Mouse (Mus musculus) stomach, embryonic 16.5 days (tissue): ENCODE measurements around the gene Nxph3. TPM values are rescaled to one million over a fixed set of nuclear protein-coding genes. Genes with fewer than 3 reads are reported as not detected.
A peak's percentile ranks its signal among the peaks of the same experiment; 100 is the strongest.

Experiments
- ATAC-seq: fragments of 200-750 bp; cut with Nextera tagmentation; 2 replicates; pipeline ENCODE4 v1.8.0; 2017; ENCODE audit warnings: moderate number of reproducible peaks, moderate TSS enrichment; ENCODE audit not compliant: insufficient read depth, low FRiP score
- H3K27ac ChIP-seq: fragments of 300-500 bp; sonication (generic); 2 replicates; pipeline ENCODE4 v1.5.1; 2014; ENCODE audit warnings: low read length
- H3K27me3 ChIP-seq: fragments of 300-500 bp; sonication (generic); 2 replicates; pipeline ENCODE4 v1.6.1; 2014; ENCODE audit warnings: low read length, control low read depth, mixed read lengths; ENCODE audit not compliant: control insufficient read depth, insufficient read depth
- H3K36me3 ChIP-seq: fragments of 300-500 bp; sonication (generic); 2 replicates; pipeline ENCODE4 v1.6.1; 2014; ENCODE audit warnings: low read length; ENCODE audit not compliant: control insufficient read depth, insufficient read depth
- H3K4me1 ChIP-seq: fragments of 300-500 bp; sonication (generic); 2 replicates; pipeline ENCODE4 v1.6.1; 2014; ENCODE audit warnings: low read length, control low read depth, mixed read lengths; ENCODE audit not compliant: control insufficient read depth, insufficient read depth
- H3K4me2 ChIP-seq: fragments of 300-500 bp; sonication (generic); 2 replicates; pipeline ENCODE4 v1.6.1; 2014; ENCODE audit warnings: low read depth, low read length, mixed read lengths
- H3K4me3 ChIP-seq: fragments of 300-500 bp; sonication (generic); replicated peaks from 2 replicates; pipeline ENCODE4 v1.5.1; 2014; ENCODE audit warnings: mild to moderate bottlenecking, low read length
- H3K9ac ChIP-seq: fragments of 300-500 bp; sonication (generic); 2 replicates; pipeline ENCODE4 v1.6.1; 2014; ENCODE audit warnings: low read length
- H3K9me3 ChIP-seq: fragments of 300-500 bp; sonication (generic); replicated peaks from 2 replicates; pipeline ENCODE4 v1.6.1; 2016; ENCODE audit warnings: low read length, control low read depth; ENCODE audit not compliant: control insufficient read depth
- whole genome bisulfite sequencing: fragments of 180-500 bp; shearing (Covaris S2); extraction: QIAGEN DNeasy Blood & Tissue Kit; methylation state at CpG from one replicate; pipeline ENCODE4 v1.1.7; 2014; 5-methylcytosine and 5-hydroxymethylcytosine counted together
- polyA plus RNA-seq: library from polyadenylated mRNA; unstranded; fragments of >200 nt; fragmentation: Nextera tagmentation; extraction: Ambion mirVana; gene quantifications from 2 replicates; pipeline ENCODE4 v1.2.1, GENCODE M21; 2015

Gene Nxph3
- polyA plus RNA-seq, 1 experiment from 2014 or later, result 0.50 TPM

GRCm38 (mm10) chr11:95520456-95521072 is 6.2 kb upstream of the Nxph3 start:
- peak overlapping the region; percentile 51; the same call in 1 of the 2 replicates for H3K9ac ChIP-seq
- H3K4me1 ChIP-seq, result peaks cover 8% of the 10 kb centered on the region; the same call in 1 of the 2 replicates
- H3K4me3 ChIP-seq, result peak overlapping the region; percentile 34
- WGBS, result 6% methylated on average over 27 of the region's 27 CpGs
- peak; percentile 56; the same call in 1 of the 2 replicates for ATAC-seq
- no peaks in the 10 kb centered on the region for H3K9me3 ChIP-seq
- H3K4me2 ChIP-seq, result peak overlapping the region; percentile 48
- H3K27me3 ChIP-seq, result peaks cover 6% of the 10 kb centered on the region
- H3K27ac ChIP-seq, result no peak overlapping the region
- H3K36me3 ChIP-seq, result no peaks in the 10 kb centered on the region

- ATAC-seq, result no peak
- Histone ChIP-seq H3K9ac (no peak overlapping the region), H3K9me3 (no peaks in the 10 kb centered on the region), H3K27ac (no peak overlapping the region), H3K36me3 (no peaks in the 10 kb centered on the region), H3K4me1 (peaks cover 11% of the 10 kb centered on the region; the same call in 1 of the 2 replicates), H3K27me3 (peaks cover 12% of the 10 kb centered on the region), H3K4me3 (no peak overlapping the region), H3K4me2 (no peak overlapping the region)
- WGBS, result 59% methylated on average over 3 of the region's 3 CpGs
These were observed 5.6 kb upstream of the Nxph3 start for GRCm38 (mm10) chr11:95519996-95520395.

- H3K4me2 ChIP-seq, result no peak overlapping the region
- 68% methylated on average over 10 of the region's 10 CpGs for WGBS
- no peak overlapping the region for H3K4me3 ChIP-seq
- H3K36me3 ChIP-seq, result no peaks in the 10 kb centered on the region
- H3K9me3 ChIP-seq, result no peaks in the 10 kb centered on the region
- peaks cover 17% of the 10 kb centered on the region for H3K27me3 ChIP-seq
- H3K27ac ChIP-seq, result no peak overlapping the region
- H3K4me1 ChIP-seq, result peaks cover 17% of the 10 kb centered on the region; the same call in 1 of the 2 replicates
- no peak overlapping the region for H3K9ac ChIP-seq
- ATAC-seq, result no peak
These were observed 4.9 kb upstream of the Nxph3 start for GRCm38 (mm10) chr11:95519299-95519698.

- no peaks in the 10 kb centered on the region for H3K36me3 ChIP-seq
- no peak overlapping the region for H3K9ac ChIP-seq
- no peak overlapping the region for H3K4me2 ChIP-seq
- no peak overlapping the region for H3K4me3 ChIP-seq
- H3K9me3 ChIP-seq, result no peaks in the 10 kb centered on the region
- peaks cover 35% of the 10 kb centered on the region for H3K27me3 ChIP-seq
- no peak for ATAC-seq
- H3K4me1 ChIP-seq, result peaks cover 21% of the 10 kb centered on the region
- 47% methylated on average over 6 of the region's 6 CpGs for WGBS
- no peak overlapping the region for H3K27ac ChIP-seq
These were observed 2.8 kb upstream of the Nxph3 start for GRCm38 (mm10) chr11:95517162-95517561.

GRCm38 (mm10) chr11:95516491-95516911 is 2.1 kb upstream of the Nxph3 start:
- Histone ChIP-seq H3K9me3 (no peaks in the 10 kb centered on the region), H3K9ac (no peak overlapping the region), H3K4me2 (no peak overlapping the region), H3K27me3 (peaks cover 35% of the 10 kb centered on the region), H3K27ac (no peak overlapping the region), H3K4me1 (peaks cover 21% of the 10 kb centered on the region), H3K36me3 (no peaks in the 10 kb centered on the region), H3K4me3 (no peak overlapping the region)
- WGBS, result 14% methylated on average over 5 of the region's 5 CpGs
- no peak for ATAC-seq

- Histone ChIP-seq H3K4me3 (no peak overlapping the region), H3K27me3 (peaks cover 35% of the 10 kb centered on the region), H3K27ac (no peak overlapping the region), H3K4me1 (peaks cover 18% of the 10 kb centered on the region), H3K4me2 (no peak overlapping the region), H3K9me3 (no peaks in the 10 kb centered on the region), H3K36me3 (no peaks in the 10 kb centered on the region), H3K9ac (no peak overlapping the region)
- ATAC-seq, result no peak
- WGBS, result 51% methylated on average over 17 of the region's 17 CpGs
These were observed 1.3 kb upstream of the Nxph3 start for GRCm38 (mm10) chr11:95515376-95516323.

GRCm38 (mm10) chr11:95513461-95514297 is 691 bp downstream of the Nxph3 start:
- H3K9ac ChIP-seq, result peak overlapping the region; percentile 69
- peaks cover 23% of the 10 kb centered on the region for H3K4me1 ChIP-seq
- no peaks in the 10 kb centered on the region for H3K9me3 ChIP-seq
- WGBS, result under 1% methylated on average over 64 of the region's 66 CpGs
- H3K4me3 ChIP-seq, result peak overlapping the region; percentile 60
- H3K27me3 ChIP-seq, result peaks cover 35% of the 10 kb centered on the region
- no peaks in the 10 kb centered on the region for H3K36me3 ChIP-seq
- ATAC-seq, result no peak; the same call in 1 of the 2 replicates
- H3K27ac ChIP-seq, result no peak overlapping the region
- H3K4me2 ChIP-seq, result peak overlapping the region; percentile 98

- Histone ChIP-seq H3K4me1 (peaks cover 28% of the 10 kb centered on the region), H3K27ac (no peak overlapping the region; the same call in 1 of the 2 replicates), H3K9me3 (no peaks in the 10 kb centered on the region), H3K36me3 (no peaks in the 10 kb centered on the region), H3K4me2 (no peak overlapping the region), H3K27me3 (peaks cover 35% of the 10 kb centered on the region), H3K4me3 (no peak overlapping the region), H3K9ac (no peak overlapping the region)
- WGBS, result 67% methylated on average over 6 of the region's 6 CpGs
- ATAC-seq, result no peak
These were observed 2.0 kb downstream of the Nxph3 start for GRCm38 (mm10) chr11:95512383-95512782.
